Mouse (Mus musculus) common myeloid progenitor, adult 5-6 weeks (primary cell): ENCODE results near the gene Tnnt1. TPM values are rescaled to one million over a fixed set of nuclear protein-coding genes. Genes with fewer than 3 reads are reported as not detected.
"Not testable (repeated sequence)": the region's sequence is repeated elsewhere in the genome, so short reads cannot be mapped to it uniquely, and the experiment has no call there.

Experiments
- ATAC-seq: replicated peaks from 2 replicates; pipeline ENCODE4 v1.8.0; 2016; ENCODE audit warnings: low read depth, mild to moderate bottlenecking, moderate TSS enrichment, inconsistent platforms; ENCODE audit not compliant: poor library complexity, severe bottlenecking
- total RNA-seq: library from RNA; stranded (forward); fragments of 200-1000, 187-1606 nt; gene quantifications from 2 replicates; pipeline ENCODE4 v1.2.3, GENCODE M21; 2017

Tnnt1 gene
- total RNA-seq = 6.1 and 6.6 TPM in 2 replicates

DNA sequence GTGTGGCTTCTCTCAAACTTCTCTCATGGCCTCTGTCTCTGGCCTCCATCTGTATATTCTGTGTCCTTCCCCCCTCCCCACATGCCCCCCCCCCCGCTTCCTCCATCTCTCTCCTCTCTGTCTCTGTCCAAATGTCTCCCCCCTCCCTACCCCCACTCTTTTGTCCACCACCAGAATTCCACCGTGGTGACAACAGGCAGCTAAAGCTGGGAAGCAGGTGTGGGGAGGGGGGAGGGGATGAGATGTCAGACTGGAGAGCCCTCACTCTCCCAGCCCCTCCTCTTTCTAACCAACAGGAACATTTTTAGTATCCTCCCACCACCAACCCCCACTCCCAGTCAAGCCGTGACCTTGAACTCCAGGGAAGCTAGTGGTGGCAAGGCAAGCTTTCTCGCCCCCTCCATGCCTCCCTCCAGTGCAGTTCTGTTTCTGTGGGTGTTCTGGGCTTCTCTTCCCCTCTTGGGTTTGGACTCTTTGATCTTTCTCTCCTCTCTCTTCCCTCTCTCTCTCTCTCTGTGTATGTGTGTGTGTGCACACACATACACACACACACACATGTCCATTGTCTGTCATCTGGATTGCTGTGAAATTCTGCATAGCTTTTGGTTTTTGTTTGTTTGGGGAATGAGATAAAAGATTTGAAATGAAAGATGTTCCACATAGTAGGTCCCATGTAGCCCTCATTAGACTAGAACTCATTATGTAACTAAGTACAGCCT, at the start of gene Tnnt1:
Tnnt1 (minus strand) TSS at position 51 of the 719 bp plus-strand sequence.
- no peak for ATAC-seq

DNA sequence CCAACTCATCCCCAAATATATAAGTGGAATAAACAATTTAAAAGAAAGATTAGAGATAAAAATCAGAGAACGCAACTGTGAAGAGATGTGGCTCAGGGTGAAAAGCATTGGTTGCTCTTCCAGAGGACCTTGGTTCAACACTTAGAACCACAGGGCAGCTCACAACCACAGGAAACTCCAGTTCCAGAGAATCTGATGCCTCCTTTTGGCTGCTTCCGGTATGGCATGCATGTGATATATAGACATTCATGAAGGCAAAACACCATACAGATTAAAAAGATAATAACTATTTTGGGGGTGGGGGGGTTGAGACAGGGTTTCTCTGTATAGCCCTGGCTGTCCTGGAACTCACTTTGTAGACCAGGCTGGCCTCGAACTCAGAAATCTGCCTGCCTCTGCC, 46.5 kb upstream of the Tnnt1 start:
- no peak for ATAC-seq

DNA sequence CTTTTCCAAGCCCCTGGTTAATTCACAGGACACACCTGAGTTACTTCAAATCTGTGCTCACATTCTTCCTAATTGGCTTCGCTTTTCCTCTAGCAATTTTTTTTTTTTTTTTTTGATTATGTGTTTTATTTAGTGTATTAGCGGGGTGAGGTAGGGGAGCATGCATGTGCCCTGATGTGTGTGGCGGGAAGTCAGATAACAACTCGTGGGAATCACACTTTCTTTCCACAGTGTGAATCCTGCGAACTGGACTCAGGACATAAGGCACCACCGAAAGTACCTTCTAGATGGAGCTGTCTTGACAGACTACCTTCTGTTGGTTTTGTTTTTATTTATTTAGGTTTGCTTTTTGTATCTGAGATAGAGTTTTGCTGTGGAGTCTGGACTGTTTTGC, 41.0 kb upstream of the Tnnt1 start:
- no peak for ATAC-seq

DNA sequence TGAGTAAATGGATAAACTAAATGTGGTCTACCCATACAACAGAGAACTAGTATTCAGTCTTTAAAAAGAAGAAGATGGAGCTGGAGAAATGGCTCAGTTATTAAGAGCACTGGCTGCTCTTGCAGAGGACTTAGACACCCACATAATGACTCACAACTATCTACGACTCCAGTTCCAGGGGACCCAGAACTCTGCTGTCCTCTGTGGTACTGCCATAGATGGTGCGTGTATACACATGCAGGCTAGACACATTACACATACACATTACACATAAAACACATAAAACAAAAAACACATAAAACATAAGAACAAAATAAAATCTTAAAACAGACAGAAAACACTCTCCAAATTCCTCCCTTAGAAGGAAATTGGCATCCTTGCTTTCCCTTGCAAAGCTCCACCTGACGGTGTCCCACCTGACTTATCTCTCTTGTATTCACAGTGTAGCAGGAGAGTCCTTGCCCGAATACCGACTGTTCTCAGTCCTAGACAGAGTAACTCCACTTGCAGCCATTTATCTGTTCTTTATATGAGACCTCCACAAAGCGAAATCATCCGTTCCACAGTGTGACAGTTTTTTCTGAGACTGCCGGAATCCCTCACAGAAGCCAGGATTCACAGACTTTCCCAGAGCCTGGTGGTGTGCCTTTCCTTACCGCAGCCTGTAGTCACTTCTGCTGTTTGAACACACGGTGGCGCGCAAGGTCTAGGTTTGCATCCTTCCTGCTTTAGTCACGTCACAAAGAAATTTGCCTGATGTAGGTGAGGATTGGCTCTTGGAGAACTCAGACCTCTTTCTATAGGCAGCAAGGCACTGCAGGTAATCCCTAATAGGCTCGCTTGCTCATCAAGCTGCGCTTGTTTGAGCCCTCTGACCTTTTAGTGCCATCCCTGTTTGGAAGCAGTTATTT, 40.3 kb upstream of the Tnnt1 start:
- ATAC-seq = peak; percentile 99

DNA sequence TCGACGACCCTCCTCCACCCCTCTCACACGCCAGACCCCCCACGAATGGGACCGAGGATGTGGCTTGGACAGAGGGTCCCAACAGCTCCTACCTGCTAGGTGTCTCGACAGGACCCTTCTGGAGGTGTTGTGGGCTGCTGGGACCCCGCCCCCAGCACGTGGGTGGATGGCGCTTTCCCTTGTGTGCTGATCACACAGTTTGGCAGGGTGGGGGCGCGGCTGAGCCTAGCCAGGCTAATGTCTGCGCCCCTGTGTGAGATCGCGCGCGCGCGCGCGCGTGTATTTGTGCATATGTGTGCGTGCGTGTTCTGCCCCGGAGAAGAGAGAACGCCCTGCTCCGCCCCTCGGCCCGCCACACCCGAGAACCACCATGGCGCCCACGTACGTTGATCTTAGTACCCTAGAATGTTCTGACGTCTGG, 31.0 kb upstream of the Tnnt1 start, which contains the start of gene Syt5:
Syt5 (minus strand) TSS at position 321 of the 421 bp plus-strand sequence.
- ATAC-seq = peak; percentile 46

DNA sequence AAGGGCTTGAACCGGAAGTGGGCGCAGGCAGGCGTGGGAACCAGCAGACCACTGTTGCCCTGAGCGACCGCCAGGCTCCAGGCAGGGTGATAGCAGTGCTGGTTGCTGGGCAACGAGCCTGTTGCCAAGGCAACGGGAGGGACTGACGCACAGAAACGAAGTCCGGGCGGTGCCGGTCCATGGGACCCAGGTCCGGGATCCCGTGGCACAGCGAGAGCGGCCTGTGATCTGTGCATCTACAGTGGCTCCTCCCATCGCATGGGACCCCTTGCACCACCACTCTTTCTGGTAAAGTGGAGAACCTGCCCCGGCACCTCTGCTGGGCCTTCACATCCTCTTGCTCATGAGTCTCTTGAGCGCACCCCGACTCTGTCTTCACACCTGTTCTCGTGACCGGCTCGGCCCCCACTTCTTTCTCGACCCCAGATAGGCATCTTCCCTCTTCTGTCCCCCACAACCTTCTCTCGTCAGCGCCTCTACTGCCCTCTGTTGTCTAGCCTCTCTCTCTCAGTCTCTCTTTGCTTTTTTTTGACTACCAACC, 30.5 kb upstream of the Tnnt1 start:
- peak; percentile 54 for ATAC-seq

DNA sequence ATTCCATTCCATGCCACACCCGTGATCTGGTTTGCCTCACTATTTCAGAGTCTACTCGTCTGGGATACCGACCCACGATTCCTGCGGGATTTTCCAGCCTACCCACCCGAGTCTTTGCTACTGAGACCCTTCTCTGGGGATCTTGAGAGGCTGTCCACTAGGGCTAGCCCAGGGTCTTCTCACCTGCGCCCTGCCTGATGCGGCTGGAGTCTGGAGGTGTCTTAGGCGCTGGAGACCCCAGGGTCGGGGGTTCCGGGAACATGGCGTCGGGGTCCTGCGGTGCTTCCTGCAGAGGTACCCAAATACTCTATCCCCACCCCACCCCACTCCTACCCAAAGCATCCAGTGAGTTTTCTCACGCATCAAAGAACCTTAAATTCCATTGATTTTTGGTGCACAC, 29.9 kb upstream of the Tnnt1 start:
- ATAC-seq = no peak

DNA sequence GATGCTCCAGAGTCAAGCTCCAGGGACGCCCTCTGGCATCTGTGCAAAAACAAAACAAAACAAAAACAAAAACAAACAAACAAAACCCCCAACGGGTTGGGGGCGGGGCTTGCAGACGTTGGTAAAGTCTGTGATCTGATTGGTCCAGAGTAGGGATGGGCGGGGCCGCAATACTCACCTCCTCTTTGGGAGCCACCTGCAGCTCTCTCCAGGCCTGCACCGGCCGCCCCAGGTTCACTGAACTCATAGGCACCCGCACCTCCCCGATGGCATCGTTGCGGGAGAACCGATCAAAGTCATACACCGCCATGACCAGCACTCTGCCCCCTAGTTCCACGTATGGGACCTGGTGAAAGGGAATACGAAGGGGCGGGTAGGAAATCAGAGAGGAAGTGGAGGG, 25.8 kb upstream of the Tnnt1 start:
- ATAC-seq = no peak

DNA sequence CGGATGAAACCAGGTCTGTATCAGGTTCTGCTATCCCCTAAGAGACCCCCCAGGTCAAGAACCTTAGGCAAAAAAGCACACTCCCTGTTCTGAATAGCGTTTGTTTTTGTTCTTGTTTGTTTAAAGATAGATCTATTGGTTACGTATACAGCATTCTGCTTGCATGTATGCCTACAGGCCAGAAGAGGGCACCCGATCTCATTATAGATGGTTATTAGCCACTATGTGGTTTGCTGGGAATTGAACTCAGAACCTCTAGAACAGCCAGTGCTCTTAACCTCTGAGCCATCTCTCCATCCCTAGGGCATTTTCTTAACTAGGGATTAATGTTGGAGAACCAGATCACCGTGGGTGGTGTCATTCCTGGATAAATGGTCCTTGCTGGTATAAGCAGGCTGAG, 25.2 kb upstream of the Tnnt1 start:
- no peak for ATAC-seq

DNA sequence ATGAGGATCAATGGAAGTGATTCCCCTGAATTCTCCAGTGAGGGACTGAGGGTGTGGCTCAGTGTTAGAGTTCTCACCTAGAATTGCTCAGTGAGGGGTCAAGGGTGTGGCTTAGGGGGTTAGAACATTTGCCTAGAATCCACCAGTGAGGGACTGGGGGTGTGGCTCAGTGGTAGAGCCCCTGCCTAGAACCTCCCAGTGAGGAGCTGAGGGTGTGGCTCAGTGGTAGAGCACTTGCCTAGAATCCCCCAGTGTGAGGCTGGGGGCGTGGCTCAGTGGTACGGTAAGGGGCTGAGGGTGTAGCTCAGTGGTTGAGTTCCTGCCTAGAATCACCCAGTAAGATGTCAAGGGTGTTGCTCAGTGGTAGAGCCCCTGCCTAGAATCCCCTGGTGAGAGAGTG, 22.8 kb upstream of the Tnnt1 start:
- ATAC-seq = no peak

DNA sequence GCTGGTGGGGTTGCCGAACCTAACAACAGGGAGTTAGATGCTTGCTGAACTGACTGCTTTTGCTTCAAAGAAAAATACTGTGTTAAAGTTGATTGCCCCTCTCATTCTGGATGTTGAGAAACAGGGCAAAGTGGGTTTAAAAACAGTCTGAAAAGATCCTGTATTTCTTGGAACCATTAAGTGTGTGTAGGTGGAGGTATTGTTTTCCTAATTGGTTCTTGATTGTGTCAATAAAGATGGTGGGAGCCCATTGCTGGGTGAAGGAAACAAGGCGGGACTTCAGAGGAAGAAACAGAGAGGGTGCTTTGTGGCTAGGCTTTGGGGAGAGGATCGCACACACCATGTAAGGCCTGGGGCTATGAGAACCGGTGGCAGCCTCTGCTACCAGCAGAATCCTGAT, 21.0 kb upstream of the Tnnt1 start:
- ATAC-seq = no peak

DNA sequence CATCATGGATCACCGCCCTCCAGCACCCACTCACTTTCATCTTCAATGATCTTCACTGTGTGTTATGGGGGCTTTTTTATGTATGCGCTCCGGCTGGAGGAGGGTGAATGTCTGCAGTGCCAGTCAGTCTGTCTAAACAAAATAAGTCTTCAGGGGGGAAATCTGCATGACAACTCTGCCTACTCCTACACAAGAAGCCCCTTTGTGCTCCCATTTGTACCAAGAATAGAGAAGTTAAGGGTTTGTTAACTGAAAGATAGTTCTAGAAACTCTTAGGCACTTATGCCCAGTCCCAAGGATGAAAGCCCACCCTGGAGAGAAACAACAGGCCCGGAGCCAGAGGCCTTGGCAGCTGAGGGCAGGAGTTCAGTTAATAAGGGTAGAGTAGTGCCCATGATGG, 20.2 kb upstream of the Tnnt1 start:
- no peak for ATAC-seq

DNA sequence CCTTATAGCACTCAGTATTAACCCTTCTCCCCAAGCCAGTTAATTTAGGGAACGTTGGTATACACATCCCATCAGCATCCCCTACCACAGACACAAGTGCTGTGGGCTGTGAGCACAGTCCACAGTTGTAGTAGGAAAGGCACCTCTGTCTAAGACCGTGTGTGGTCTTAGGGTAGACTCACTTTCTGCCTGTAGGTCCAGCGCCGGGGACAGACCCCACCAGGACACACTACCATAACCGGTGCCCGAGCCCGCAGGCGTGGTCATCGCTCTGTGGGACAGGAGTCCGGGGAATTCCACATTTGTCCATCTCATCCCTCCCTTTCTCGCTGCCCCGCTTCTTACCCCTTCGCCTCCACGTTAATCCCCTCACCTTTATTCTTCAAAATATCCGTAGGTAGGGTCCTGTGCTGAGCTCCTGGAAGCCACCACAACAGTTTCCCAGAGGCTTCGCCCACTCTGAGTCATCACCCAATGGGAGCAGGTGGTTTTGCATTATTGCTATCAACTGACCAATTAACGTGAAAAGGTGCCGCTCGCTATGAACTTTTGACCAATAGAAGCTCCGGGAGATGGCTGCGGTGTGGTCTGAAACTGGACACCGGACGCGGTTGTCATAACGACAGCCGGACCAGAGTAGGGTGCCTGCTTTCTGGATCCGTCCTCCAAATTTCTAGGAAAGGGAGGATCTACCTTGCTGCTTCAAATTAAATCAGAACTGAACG, 16.0 kb upstream of the Tnnt1 start, which contains the start of gene Dnaaf3:
Dnaaf3 (minus strand) TSS at position 449 of the 725 bp plus-strand sequence.
- ATAC-seq = peak; percentile 80

DNA sequence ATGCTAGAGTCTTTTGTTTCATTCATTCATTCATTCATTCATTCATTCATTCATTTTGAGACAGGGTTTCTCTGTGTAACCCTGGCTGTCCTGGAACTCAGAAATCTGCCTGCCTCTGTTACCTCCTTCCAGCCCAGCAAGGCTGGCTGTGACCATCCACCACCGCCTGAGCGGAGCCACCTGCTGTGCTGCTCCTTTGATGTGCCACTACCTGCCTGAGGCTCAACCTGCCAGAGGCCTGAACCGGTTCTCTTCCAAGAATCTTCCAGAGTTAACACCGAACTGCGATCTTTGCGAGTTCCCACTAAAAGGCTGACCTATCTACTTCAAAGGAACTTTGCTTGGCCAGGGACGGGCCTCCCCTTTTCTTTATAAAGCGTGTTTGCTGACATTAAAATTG, 14.0 kb upstream of the Tnnt1 start:
- ATAC-seq = not testable (repeated sequence)

DNA sequence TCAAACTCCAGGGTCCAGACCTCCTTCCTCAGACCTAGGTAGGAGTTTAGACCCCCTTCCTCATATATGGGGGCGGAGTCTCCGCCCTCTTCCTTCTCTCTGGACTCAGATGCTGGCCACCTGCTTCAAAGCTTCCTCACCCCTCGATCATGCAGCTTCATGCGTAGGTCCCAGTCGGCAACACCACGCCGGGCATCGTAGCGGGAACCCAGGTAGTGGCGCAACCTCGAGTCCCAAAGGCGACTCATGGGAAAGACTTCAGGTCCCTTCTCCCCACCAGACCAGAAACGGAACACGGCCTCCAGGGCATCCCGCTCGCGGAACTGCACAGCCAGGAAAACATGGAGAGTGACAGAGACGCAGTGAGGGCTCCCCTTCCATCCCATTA, 11.1 kb upstream of the Tnnt1 start:
- ATAC-seq = 0 out of 2 replicates have a peak, but pooled peaks have one; percentile 9

DNA sequence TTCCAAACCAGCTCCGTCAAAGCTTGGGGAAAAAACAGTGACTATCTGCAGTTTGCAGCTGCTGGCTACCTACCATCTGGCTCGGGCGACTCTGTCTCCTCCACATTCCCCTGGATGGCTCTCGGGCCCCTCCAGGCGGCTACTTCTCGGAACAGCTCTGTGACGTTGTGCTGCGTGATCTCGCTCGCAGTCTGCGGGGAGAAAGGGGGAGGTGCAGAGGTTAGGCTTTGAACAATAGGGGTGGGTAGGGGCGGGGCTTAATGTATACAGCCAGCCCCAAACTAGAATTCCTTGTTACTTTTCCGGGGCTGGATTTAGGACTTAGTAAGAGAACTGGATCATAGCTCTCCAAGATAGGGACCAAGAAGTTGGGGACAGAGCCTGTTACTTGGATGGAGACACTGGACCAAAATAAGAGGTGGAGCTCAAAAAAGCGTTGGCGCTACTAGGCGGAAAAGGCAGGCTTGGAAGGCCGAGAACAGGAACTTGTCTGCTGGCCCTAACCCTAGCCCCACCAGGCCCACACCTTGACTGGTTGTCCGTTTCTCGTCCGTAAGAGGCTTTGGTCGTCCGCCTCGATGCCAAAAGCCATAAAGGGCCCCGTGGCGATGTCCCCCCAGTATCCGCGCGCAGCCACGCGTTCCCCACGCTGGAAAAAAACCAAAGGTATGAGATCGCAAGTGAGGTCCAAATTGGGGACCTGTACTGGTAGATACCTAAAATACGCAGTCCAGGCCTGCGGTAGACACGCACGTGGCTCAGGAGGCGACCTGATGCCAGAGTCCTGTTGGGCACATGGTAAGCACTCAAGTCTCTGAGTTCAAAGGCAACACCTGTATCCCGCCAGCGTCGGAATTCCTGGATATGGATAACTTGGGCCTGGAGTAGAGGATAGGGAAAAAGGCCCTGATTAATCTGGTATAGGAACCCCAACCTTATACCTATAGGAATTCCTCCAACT, 10.4 kb upstream of the Tnnt1 start:
- peak; percentile 92 for ATAC-seq

DNA sequence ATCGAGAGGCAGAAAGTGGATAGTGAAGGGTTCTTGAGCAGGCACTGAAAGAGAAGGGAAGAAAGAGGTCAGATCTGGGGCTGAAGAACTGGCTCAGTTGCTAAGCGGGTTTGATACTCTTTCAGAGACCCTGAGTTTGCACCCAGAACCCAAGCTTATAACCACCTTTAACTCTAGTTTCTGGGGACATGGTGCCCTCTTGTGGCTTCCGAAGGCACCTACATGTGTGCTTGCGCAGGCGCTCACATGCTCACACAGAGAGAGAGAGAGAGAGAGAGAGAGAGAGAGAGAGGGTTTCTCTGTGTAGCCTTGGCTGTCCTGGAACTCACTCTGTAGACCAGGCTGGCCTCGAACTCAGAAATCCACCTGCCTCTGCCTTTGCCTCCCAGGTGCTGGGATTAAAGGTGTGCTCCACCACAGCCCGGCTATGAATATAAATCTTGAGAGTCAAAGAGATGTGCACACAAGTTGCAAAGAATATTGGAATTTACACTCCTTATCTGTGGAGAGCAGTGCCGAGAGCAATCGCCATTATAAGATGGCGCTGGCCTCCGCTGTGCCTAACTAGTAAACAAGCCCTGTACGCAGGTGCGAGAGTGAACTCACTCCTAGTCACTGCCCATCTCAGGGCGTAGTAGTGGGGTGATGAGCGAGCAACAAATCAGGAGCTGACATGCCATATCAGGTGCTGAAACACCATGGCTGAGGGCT, 8.2 kb upstream of the Tnnt1 start, which contains the start of gene Tnni3:
Tnni3 (minus strand) TSS at position 18 of the 711 bp plus-strand sequence.
- peak; percentile 62 for ATAC-seq
